Mouse (Mus musculus) layer of hippocampus, postnatal 25 days (tissue): ENCODE results near the gene Krtap15. TPM values are rescaled to one million over a fixed set of nuclear protein-coding genes. Genes with fewer than 3 reads are reported as not detected.

Experiments used
- DNase-seq, 2 experiments: peaks; one replicate each; pipeline ENCODE4 v3.0.0; 2022; ENCODE audit warnings: mixed read lengths in 2 of 2, low spot score in 1 of 2; ENCODE audit errors: extremely low spot score in 1 of 2
- total RNA-seq, 2 experiments: library from RNA; stranded (reverse); gene quantifications; 2 replicates each; pipeline ENCODE4 v1.2.3; 2021

The Krtap15 gene
- total RNA-seq: not detected

- DNase-seq: no peak
Observed at GRCm38 (mm10) chr16:88820066-88820465, at the start of gene Krtap15. Krtap15 (plus strand) TSS chr16:88820215.

- no peak for DNase-seq
Observed at GRCm38 (mm10) chr16:88774106-88774505, 45.9 kb upstream of the Krtap15 start, which contains the start of gene 2310057N15Rik. 2310057N15Rik (minus strand) TSS chr16:88774206.

GRCm38 (mm10) chr16:88777596-88777995 is 42.4 kb upstream of the Krtap15 start, which contains the start of gene Gm5965:
Gm5965 (plus strand) TSS chr16:88777896.
- no peak for DNase-seq

- DNase-seq: no peak
Observed at GRCm38 (mm10) chr16:88786786-88787185, 33.2 kb upstream of the Krtap15 start.

- no peak for DNase-seq
Observed at GRCm38 (mm10) chr16:88811827-88812226, 8.2 kb upstream of the Krtap15 start, which contains the start of gene Gm20741. Gm20741 (minus strand) TSS chr16:88812220.

- no peak for DNase-seq
Observed at GRCm38 (mm10) chr16:88823736-88824135, 3.7 kb downstream of the Krtap15 start.

- peak in 1 of 2 experiments; percentile 5 for DNase-seq
Observed at GRCm38 (mm10) chr16:88826095-88826652, 6.2 kb downstream of the Krtap15 start, which contains the start of gene Krtap14. Krtap14 (minus strand) TSS chr16:88826145.

GRCm38 (mm10) chr16:88826978-88827377 is 7.0 kb downstream of the Krtap15 start:
- DNase-seq: no peak

GRCm38 (mm10) chr16:88847363-88847762 is 27.3 kb downstream of the Krtap15 start:
- DNase-seq: no peak

- no peak for DNase-seq
Observed at GRCm38 (mm10) chr16:88848558-88848957, 28.5 kb downstream of the Krtap15 start.

- peak in 1 of 2 experiments; percentile 4 for DNase-seq
Observed at GRCm38 (mm10) chr16:88851450-88851849, 31.4 kb downstream of the Krtap15 start.

GRCm38 (mm10) chr16:88864887-88865407 is 44.9 kb downstream of the Krtap15 start:
- DNase-seq: no peak

- no peak for DNase-seq
Observed at GRCm38 (mm10) chr16:88869311-88869710, 49.3 kb downstream of the Krtap15 start, which contains the start of gene Krtap19-1. Krtap19-1 (minus strand) TSS chr16:88869411.

GRCm38 (mm10) chr16:88874169-88874568 is 54.2 kb downstream of the Krtap15 start, which contains the start of gene Krtap19-2:
Krtap19-2 (minus strand) TSS chr16:88874269.
- no peak for DNase-seq

GRCm38 (mm10) chr16:88877938-88878337 is 57.9 kb downstream of the Krtap15 start, which contains the start of gene Krtap19-3:
Krtap19-3 (minus strand) TSS chr16:88878038.
- no peak for DNase-seq

Other genes with a start within 250 kb of the Krtap15 start
- gene Krtap24-1, start 207.9 kb upstream of the Krtap15 start, total RNA-seq: not detected
- gene 2310079G19Rik, start 192.5 kb upstream of the Krtap15 start, total RNA-seq: not detected
- not detected for gene Krtap26-1, start 172.4 kb upstream of the Krtap15 start, total RNA-seq
- not detected for gene Krtap27-1, start 148.5 kb upstream of the Krtap15 start, total RNA-seq
- not detected for gene 2310061N02Rik, start 112.3 kb upstream of the Krtap15 start, total RNA-seq
- gene Krtap13-1, start 91.4 kb upstream of the Krtap15 start, total RNA-seq: not detected
- not detected for gene Krtap13, start 68.6 kb upstream of the Krtap15 start, total RNA-seq
- not detected for gene 2310034C09Rik, start 61.4 kb upstream of the Krtap15 start, total RNA-seq
- not detected for gene 2310057N15Rik, start 46.0 kb upstream of the Krtap15 start, total RNA-seq
- gene Gm5965, start 42.3 kb upstream of the Krtap15 start, total RNA-seq: not detected
- gene Gm20741, start 8.0 kb upstream of the Krtap15 start, total RNA-seq: not detected
- not detected for gene Krtap14, start 5.9 kb downstream of the Krtap15 start, total RNA-seq
- not detected for gene Krtap19-1, start 49.2 kb downstream of the Krtap15 start, total RNA-seq
- gene Krtap19-2, start 54.1 kb downstream of the Krtap15 start, total RNA-seq: not detected
- not detected for gene Krtap19-3, start 57.8 kb downstream of the Krtap15 start, total RNA-seq
- gene Krtap19-4, start 64.9 kb downstream of the Krtap15 start, total RNA-seq: not detected
- not detected for gene Krtap19-5, start 76.2 kb downstream of the Krtap15 start, total RNA-seq
- gene Krtap19-9b, start 112.0 kb downstream of the Krtap15 start, total RNA-seq: not detected
- gene Krtap16-3, start 142.7 kb downstream of the Krtap15 start, total RNA-seq: not detected
- not detected for gene Krtap22-2, start 190.5 kb downstream of the Krtap15 start, total RNA-seq
- not detected for gene Gm10229, start 195.1 kb downstream of the Krtap15 start, total RNA-seq
- gene Krtap6-1, start 211.5 kb downstream of the Krtap15 start, total RNA-seq: not detected
- not detected for gene Gm10228, start 221.3 kb downstream of the Krtap15 start, total RNA-seq
- gene Krtap6-5, start 227.7 kb downstream of the Krtap15 start, total RNA-seq: not detected
- not detected for gene 1110025L11Rik, start 243.8 kb downstream of the Krtap15 start, total RNA-seq